Mouse (Mus musculus) olfactory bulb, adult 2 months (tissue): Measurements from ENCODE around the gene Ntrk3.

ENCODE experiments used
- CTCF ChIP-seq: fragments of 200-500 bp; IDR thresholded peaks from 2 replicates; pipeline ENCODE4 v1.5.1; 2012; ENCODE audit warnings: low read depth, mild to moderate bottlenecking, low read length, moderate library complexity; ENCODE audit not compliant: insufficient read depth
- POLR2A ChIP-seq: fragments of 200-500 bp; IDR thresholded peaks from 2 replicates; pipeline ENCODE4 v1.6.1; 2012; ENCODE audit warnings: mild to moderate bottlenecking, low read depth, low read length, moderate library complexity; ENCODE audit not compliant: insufficient read depth

DNA sequence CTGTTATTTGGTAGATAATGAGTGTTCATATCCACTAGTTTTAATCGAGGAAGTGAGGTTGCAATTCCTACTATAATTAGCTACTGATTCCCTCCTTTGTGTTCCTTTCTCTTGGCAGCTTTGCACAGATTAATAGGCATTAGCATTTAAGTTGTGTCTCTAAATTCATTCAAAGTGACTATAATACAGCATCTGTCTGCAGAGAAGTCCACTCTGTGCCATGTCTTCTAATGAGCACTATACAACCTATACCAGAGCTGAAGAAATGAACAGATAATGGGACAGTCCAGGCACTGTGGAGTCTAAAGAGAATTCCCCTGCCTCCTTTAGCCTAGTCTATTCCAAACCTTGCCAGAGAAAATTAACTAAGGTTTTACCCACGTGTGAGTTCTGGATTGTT, 498.8 kb downstream of the Ntrk3 start:
- no peak for TF ChIP-seq CTCF
- TF ChIP-seq POLR2A: no peak
